Mouse (Mus musculus) myocyte (in vitro differentiated cells): ENCODE data around the gene Fam107b. TPM values are rescaled to one million over a fixed set of nuclear protein-coding genes. Genes with fewer than 3 reads are reported as not detected.
"Not testable (repeated sequence)": the region's sequence is repeated elsewhere in the genome, so short reads cannot be mapped to it uniquely, and the experiment has no call there.

Experiments used
- H3K27me3 ChIP-seq: one replicate; pipeline ENCODE4 v1.6.1; 2011; ENCODE audit not compliant: control insufficient read depth, insufficient read depth, insufficient read length
- H3K36me3 ChIP-seq: one replicate; pipeline ENCODE4 v1.6.1; 2011; ENCODE audit not compliant: control insufficient read depth, insufficient read depth
- H3K4me2 ChIP-seq: one replicate; pipeline ENCODE4 v1.6.1; 2011; ENCODE audit warnings: low read depth, control low read depth
- H3K4me3 ChIP-seq: one replicate; pipeline ENCODE4 v1.5.1; 2011; ENCODE audit warnings: mild to moderate bottlenecking, control low read depth, moderate library complexity
- H3K79me2 ChIP-seq: one replicate; pipeline ENCODE4 v1.6.1; 2011; ENCODE audit not compliant: control insufficient read depth, insufficient read depth
- H3ac ChIP-seq: one replicate; pipeline ENCODE4 v1.6.1; 2011; ENCODE audit not compliant: control insufficient read depth, insufficient read length
- CEBPB ChIP-seq: IDR thresholded peaks from 2 replicates; pipeline ENCODE4 v1.6.1; 2011; ENCODE audit warnings: mild to moderate bottlenecking, moderate library complexity; ENCODE audit not compliant: poor library complexity, insufficient read depth, severe bottlenecking
- E2F4 ChIP-seq: IDR thresholded peaks from one replicate; pipeline ENCODE4 v1.6.1; 2011; ENCODE audit warnings: mild to moderate bottlenecking, control low read depth, moderate library complexity; ENCODE audit not compliant: insufficient read depth
- MAX ChIP-seq: IDR thresholded peaks from one replicate; pipeline ENCODE4 v1.6.1; 2011; ENCODE audit warnings: low read depth, mild to moderate bottlenecking, control low read depth
- MYOD1 ChIP-seq, 3 experiments: IDR thresholded peaks; one replicate each; pipeline ENCODE4 v1.6.1; 2011; ENCODE audit warnings: control low read depth in 2 of 3, low read depth in 2 of 3, mild to moderate bottlenecking in 2 of 3, moderate library complexity in 1 of 3; ENCODE audit not compliant: insufficient read length in 2 of 3, control insufficient read depth in 1 of 3
- MYOG ChIP-seq, 3 experiments: IDR thresholded peaks; one replicate each; pipeline ENCODE4 v1.6.1; 2011; ENCODE audit warnings: control low read depth in 2 of 3, low read depth in 2 of 3, mild to moderate bottlenecking in 2 of 3; ENCODE audit not compliant: insufficient read length in 2 of 3, control insufficient read depth in 1 of 3, insufficient read depth in 1 of 3
- POLR2A ChIP-seq: IDR thresholded peaks from one replicate; pipeline ENCODE4 v1.6.1; 2011; ENCODE audit warnings: low read depth, mild to moderate bottlenecking, control low read depth, moderate library complexity; ENCODE audit not compliant: insufficient read length
- POLR2AphosphoS2 ChIP-seq: IDR thresholded peaks from one replicate; pipeline ENCODE4 v1.6.1; 2011; ENCODE audit warnings: low read depth, control low read depth; ENCODE audit not compliant: insufficient read length
- REST ChIP-seq: IDR thresholded peaks from one replicate; pipeline ENCODE4 v1.6.1; 2011; ENCODE audit warnings: mild to moderate bottlenecking, control low read depth, moderate library complexity; ENCODE audit not compliant: insufficient read depth, insufficient read length
- SRF ChIP-seq: IDR thresholded peaks from one replicate; pipeline ENCODE4 v1.6.1; 2011; ENCODE audit warnings: low read depth; ENCODE audit not compliant: control insufficient read depth, insufficient read length
- TCF12 ChIP-seq: IDR thresholded peaks from one replicate; pipeline ENCODE4 v1.6.1; 2011; ENCODE audit warnings: mild to moderate bottlenecking, control low read depth; ENCODE audit not compliant: poor library complexity, insufficient read depth, severe bottlenecking
- TCF3 ChIP-seq: IDR thresholded peaks from one replicate; pipeline ENCODE4 v1.6.1; 2011; ENCODE audit warnings: low read depth, control low read depth; ENCODE audit not compliant: insufficient read length
- USF1 ChIP-seq: IDR thresholded peaks from one replicate; pipeline ENCODE4 v1.6.1; 2011; ENCODE audit warnings: low read depth, mild to moderate bottlenecking, control low read depth, moderate library complexity
- polyA plus RNA-seq: library from polyadenylated mRNA; unstranded; fragments of >200 nt; fragmentation: generic; extraction: Trizol; gene quantifications from one replicate; pipeline ENCODE4 v1.2.1, GENCODE M21; 2012; ENCODE audit warnings: missing spikeins

Fam107b gene
- polyA plus RNA-seq, 1 experiment = 10.0 TPM

- Histone ChIP-seq H3K4me2 (peak overlapping the region; percentile 28), H3K36me3 (no peaks in the 10 kb centered on the region), H3K4me3 (no peak overlapping the region), H3K79me2 (no peaks in the 10 kb centered on the region), H3K27me3 (no peaks in the 10 kb centered on the region), H3ac (no peak overlapping the region)
- TF ChIP-seq TCF12 = no peak
- TF ChIP-seq CEBPB = no peak
- TF ChIP-seq MYOD1 (IDR thresholded peaks at IDR 0.05; ENCODE audit: control insufficient read depth in 1 of 3, insufficient read length in 2 of 3, low read depth in 2 of 3) = no peak
- no peak for TF ChIP-seq MYOG (IDR thresholded peaks at IDR 0.05; ENCODE audit: control insufficient read depth in 1 of 3, insufficient read depth in 1 of 3, insufficient read length in 2 of 3, low read depth in 2 of 3)
- no peak for TF ChIP-seq POLR2A
- no peak for TF ChIP-seq TCF3
- TF ChIP-seq E2F4 = no peak
- TF ChIP-seq USF1 = no peak
- TF ChIP-seq SRF = no peak
- no peak for TF ChIP-seq POLR2AphosphoS2
- no peak for TF ChIP-seq REST
- TF ChIP-seq MAX = no peak
Measured at GRCm38 (mm10) chr2:3703806-3704205, 133.5 kb downstream of the Fam107b start.

- Histone ChIP-seq H3K4me2 (peak overlapping the region; percentile 28), H3K79me2 (no peaks in the 10 kb centered on the region), H3ac (no peak overlapping the region), H3K27me3 (no peaks in the 10 kb centered on the region), H3K36me3 (no peaks in the 10 kb centered on the region), H3K4me3 (no peak overlapping the region)
- no peak for TF ChIP-seq MAX
- no peak for TF ChIP-seq USF1
- TF ChIP-seq TCF12 = no peak
- peak; percentile 35 to 86 (median 81) for TF ChIP-seq MYOG (IDR thresholded peaks at IDR 0.05; ENCODE audit: control insufficient read depth in 1 of 3, insufficient read depth in 1 of 3, insufficient read length in 2 of 3, low read depth in 2 of 3)
- no peak for TF ChIP-seq E2F4
- TF ChIP-seq MYOD1 (IDR thresholded peaks at IDR 0.05; ENCODE audit: control insufficient read depth in 1 of 3, insufficient read length in 2 of 3, low read depth in 2 of 3) = peak in 2 of 3 experiments; percentile 84 to 89
- no peak for TF ChIP-seq SRF
- no peak for TF ChIP-seq POLR2AphosphoS2
- TF ChIP-seq TCF3 = peak; percentile 11
- TF ChIP-seq CEBPB = no peak
- no peak for TF ChIP-seq POLR2A
- no peak for TF ChIP-seq REST
Measured at GRCm38 (mm10) chr2:3704311-3705162, 134.2 kb downstream of the Fam107b start.

- not testable (repeated sequence) for H3K27me3 ChIP-seq, H3ac ChIP-seq, H3K79me2 ChIP-seq, H3K4me3 ChIP-seq, H3K36me3 ChIP-seq, H3K4me2 ChIP-seq
Measured at GRCm38 (mm10) chr2:3705283-3705682, 135.0 kb downstream of the Fam107b start.

- TF ChIP-seq REST = no peak
- TF ChIP-seq USF1 = no peak
- no peak for TF ChIP-seq MAX
- TF ChIP-seq POLR2A = no peak
- no peak for TF ChIP-seq SRF
- no peak for TF ChIP-seq MYOD1 (IDR thresholded peaks at IDR 0.05; ENCODE audit: control insufficient read depth in 1 of 3, insufficient read length in 2 of 3, low read depth in 2 of 3)
- TF ChIP-seq MYOG (IDR thresholded peaks at IDR 0.05; ENCODE audit: control insufficient read depth in 1 of 3, insufficient read depth in 1 of 3, insufficient read length in 2 of 3, low read depth in 2 of 3) = no peak
- TF ChIP-seq CEBPB = no peak
- no peak for TF ChIP-seq TCF12
- no peak for TF ChIP-seq E2F4
- no peak for TF ChIP-seq TCF3
- no peak for TF ChIP-seq POLR2AphosphoS2
- H3K4me2 ChIP-seq = no peak overlapping the region
Measured at GRCm38 (mm10) chr2:3707236-3707635, 136.9 kb downstream of the Fam107b start.

GRCm38 (mm10) chr2:3708621-3709020 lies 138.3 kb downstream of the Fam107b start:
- TF ChIP-seq MYOG (IDR thresholded peaks at IDR 0.05; ENCODE audit: control insufficient read depth in 1 of 3, insufficient read depth in 1 of 3, insufficient read length in 2 of 3, low read depth in 2 of 3) (no peak), MYOD1 (IDR thresholded peaks at IDR 0.05; ENCODE audit: control insufficient read depth in 1 of 3, insufficient read length in 2 of 3, low read depth in 2 of 3) (no peak), CEBPB (no peak), TCF12 (no peak), MAX (no peak), POLR2AphosphoS2 (no peak), USF1 (no peak), SRF (no peak), REST (no peak), E2F4 (no peak), POLR2A (no peak), TCF3 (no peak)
- Histone ChIP-seq H3ac (no peak overlapping the region), H3K4me2 (no peak overlapping the region), H3K36me3 (no peaks in the 10 kb centered on the region), H3K79me2 (no peaks in the 10 kb centered on the region), H3K4me3 (no peak overlapping the region), H3K27me3 (no peaks in the 10 kb centered on the region)

More at GRCm38 (mm10) chr2:3707236-3707635, 136.9 kb downstream of the Fam107b start:
- Histone ChIP-seq H3K27me3 (no peaks in the 10 kb centered on the region), H3K36me3 (no peaks in the 10 kb centered on the region), H3ac (no peak overlapping the region), H3K4me3 (no peak overlapping the region), H3K79me2 (no peaks in the 10 kb centered on the region)
